Mouse (Mus musculus) MEL (cell line): ENCODE results near the gene P4ha1. TPM values are rescaled to one million over a fixed set of nuclear protein-coding genes. Genes with fewer than 3 reads are reported as not detected.

ENCODE experiments used
- DNase-seq: peaks from one replicate; pipeline ENCODE4 v3.0.0; 2011; ENCODE audit warnings: low read depth, low spot score
- H3K27ac ChIP-seq: 2 replicates; pipeline ENCODE4 v1.5.1; 2012; ENCODE audit warnings: low read depth, mild to moderate bottlenecking, control low read depth, low read length, moderate library complexity; ENCODE audit not compliant: control insufficient read depth
- H3K27me3 ChIP-seq, 2 experiments: fragments of 150-350 bp in 1 of 2; sonication (generic) in 1 of 2; 2 replicates each; pipeline ENCODE4 v1.6.1; 2012; ENCODE audit warnings: low read length in 2 of 2, mild to moderate bottlenecking in 2 of 2, improper control_type of control experiment in 1 of 2, moderate library complexity in 1 of 2; ENCODE audit not compliant: insufficient read depth in 2 of 2, control insufficient read depth in 1 of 2
- H3K36me3 ChIP-seq, 2 experiments: 2 replicates each; pipeline ENCODE4 v1.6.1; 2012 to 2014; ENCODE audit warnings: low read length in 2 of 2, improper control_type of control experiment in 1 of 2, inconsistent platforms in 1 of 2, mild to moderate bottlenecking in 1 of 2; ENCODE audit not compliant: insufficient read depth in 2 of 2, control insufficient read depth in 1 of 2
- H3K4me1 ChIP-seq, 2 experiments: fragments of 150-350 bp in 1 of 2; sonication (generic) in 1 of 2; 2 replicates each; pipeline ENCODE4 v1.6.1; 2012; ENCODE audit warnings: low read length in 2 of 2, improper control_type of control experiment in 1 of 2, mild to moderate bottlenecking in 1 of 2; ENCODE audit not compliant: insufficient read depth in 2 of 2, control insufficient read depth in 1 of 2
- H3K4me3 ChIP-seq, 2 experiments: fragments of 150-350 bp in 1 of 2; sonication (generic) in 1 of 2; 2 replicates each; pipeline ENCODE4 v1.5.1; 2012; ENCODE audit warnings: low read depth in 2 of 2, low read length in 2 of 2, mild to moderate bottlenecking in 2 of 2, moderate library complexity in 2 of 2, control low read depth in 1 of 2, improper control_type of control experiment in 1 of 2; ENCODE audit not compliant: control insufficient read depth in 1 of 2, insufficient read depth in 1 of 2
- H3K79me2 ChIP-seq: 2 replicates; pipeline ENCODE4 v1.6.1; 2012; ENCODE audit warnings: mild to moderate bottlenecking, low read length, moderate library complexity; ENCODE audit not compliant: control insufficient read depth, poor library complexity, insufficient read depth
- H3K9ac ChIP-seq: 2 replicates; pipeline ENCODE4 v1.6.1; 2012; ENCODE audit warnings: low read depth, mild to moderate bottlenecking, control low read depth, low read length, moderate library complexity; ENCODE audit not compliant: control insufficient read depth, poor library complexity, severe bottlenecking
- H3K9me3 ChIP-seq: fragments of 150-350 bp; sonication (generic); replicated peaks from 2 replicates; pipeline ENCODE4 v1.6.1; 2012; ENCODE audit warnings: mild to moderate bottlenecking, low read length, improper control_type of control experiment, moderate library complexity; ENCODE audit not compliant: insufficient read depth
- BHLHE40 ChIP-seq: IDR thresholded peaks from 2 replicates; pipeline ENCODE4 v1.6.1; 2012; ENCODE audit warnings: low read depth, mild to moderate bottlenecking, inconsistent platforms, low read length, improper control_type of control experiment, borderline replicate concordance
- CHD1 ChIP-seq: IDR thresholded peaks from 2 replicates; pipeline ENCODE4 v1.6.1; 2012; ENCODE audit warnings: low read depth, mild to moderate bottlenecking, inconsistent platforms, low read length, improper control_type of control experiment
- CHD2 ChIP-seq: IDR thresholded peaks from 2 replicates; pipeline ENCODE4 v1.6.1; 2011; ENCODE audit warnings: low read length, improper control_type of control experiment
- CTCF ChIP-seq, 3 experiments: IDR thresholded peaks in 2 of 3; conservative IDR thresholded peaks in 1 of 3; 2 replicates each; pipeline ENCODE4 v1.5.1; 2011 to 2012; ENCODE audit warnings: low read length in 3 of 3, low read depth in 2 of 3, mild to moderate bottlenecking in 2 of 3, improper control_type of control experiment in 1 of 3, inconsistent platforms in 1 of 3, mixed read lengths in 1 of 3, moderate library complexity in 1 of 3; ENCODE audit not compliant: control insufficient read depth in 1 of 3, insufficient read depth in 1 of 3, poor library complexity in 1 of 3, severe bottlenecking in 1 of 3
- E2F4 ChIP-seq: IDR thresholded peaks from 2 replicates; pipeline ENCODE4 v1.6.1; 2011; ENCODE audit warnings: low read depth, low read length, improper control_type of control experiment, borderline replicate concordance
- ELF1 ChIP-seq: IDR thresholded peaks from 2 replicates; pipeline ENCODE4 v1.6.1; 2014; ENCODE audit warnings: low read depth, mild to moderate bottlenecking, inconsistent platforms, low read length, improper control_type of control experiment, moderate library complexity
- GABPA ChIP-seq: IDR thresholded peaks from 2 replicates; pipeline ENCODE4 v1.6.1; 2012; ENCODE audit warnings: low read depth, mild to moderate bottlenecking, inconsistent platforms, low read length, improper control_type of control experiment, moderate library complexity
- JUND ChIP-seq: IDR thresholded peaks from 2 replicates; pipeline ENCODE4 v1.6.1; 2011; ENCODE audit warnings: low read depth, mild to moderate bottlenecking, improper control_type of control experiment, low read length
- KAT2A ChIP-seq: conservative IDR thresholded peaks from 2 replicates; pipeline ENCODE4 v1.6.1; 2012; ENCODE audit warnings: low read depth, low read length, improper control_type of control experiment, inconsistent platforms
- MAFK ChIP-seq: IDR thresholded peaks from 2 replicates; pipeline ENCODE4 v1.6.1; 2011; ENCODE audit warnings: low read depth, mild to moderate bottlenecking, low read length, improper control_type of control experiment, borderline replicate concordance
- MXI1 ChIP-seq: IDR thresholded peaks from 2 replicates; pipeline ENCODE4 v1.6.1; 2011; ENCODE audit warnings: mild to moderate bottlenecking, low read depth, low read length, improper control_type of control experiment
- MYC ChIP-seq: IDR thresholded peaks from 2 replicates; pipeline ENCODE4 v1.6.1; 2011; ENCODE audit warnings: low read depth, mild to moderate bottlenecking, low read length, improper control_type of control experiment, moderate library complexity
- POLR2A ChIP-seq, 2 experiments: IDR thresholded peaks; 2 replicates each; pipeline ENCODE4 v1.6.1; 2011 to 2012; ENCODE audit warnings: low read length in 2 of 2, mild to moderate bottlenecking in 2 of 2, control low read depth in 1 of 2, improper control_type of control experiment in 1 of 2, low read depth in 1 of 2, moderate library complexity in 1 of 2; ENCODE audit not compliant: control insufficient read depth in 1 of 2, insufficient read depth in 1 of 2, poor library complexity in 1 of 2
- RCOR1 ChIP-seq: IDR thresholded peaks from 2 replicates; pipeline ENCODE4 v1.6.1; 2012; ENCODE audit warnings: low read depth, mild to moderate bottlenecking, inconsistent platforms, low read length, improper control_type of control experiment
- SIN3A ChIP-seq: IDR thresholded peaks from 2 replicates; pipeline ENCODE4 v1.6.1; 2012; ENCODE audit warnings: low read length, improper control_type of control experiment, inconsistent platforms
- TBP ChIP-seq: IDR thresholded peaks from 2 replicates; pipeline ENCODE4 v1.8.0; 2011; ENCODE audit warnings: low read depth, low read length, improper control_type of control experiment
- USF1 ChIP-seq: IDR thresholded peaks from 2 replicates; pipeline ENCODE4 v1.6.1; 2014; ENCODE audit warnings: low read depth, mild to moderate bottlenecking, inconsistent platforms, low read length, improper control_type of control experiment, moderate library complexity
- USF2 ChIP-seq, 2 experiments: IDR thresholded peaks; 2 replicates each; pipeline ENCODE4 v1.6.1; 2011 to 2012; ENCODE audit warnings: improper control_type of control experiment in 2 of 2, low read length in 2 of 2, borderline replicate concordance in 1 of 2, inconsistent platforms in 1 of 2, low read depth in 1 of 2, mild to moderate bottlenecking in 1 of 2; ENCODE audit not compliant: insufficient read depth in 1 of 2
- ZNF384 ChIP-seq: IDR thresholded peaks from 2 replicates; pipeline ENCODE4 v1.6.1; 2012; ENCODE audit warnings: low read depth, mild to moderate bottlenecking, inconsistent platforms, low read length, improper control_type of control experiment
- polyA plus RNA-seq, 2 experiments: library from polyadenylated mRNA; stranded (reverse) in 1 of 2; unstranded in 1 of 2; fragments of >175 nt in 1 of 2; fragments of >200 nt in 1 of 2; gene quantifications; 2 replicates each; pipeline versions ENCODE4 v1.2.1 to v1.2.4; 2012; ENCODE audit warnings: low replicate concordance in 2 of 2, low read depth in 1 of 2; ENCODE audit not compliant: insufficient read length in 2 of 2, insufficient read depth in 1 of 2, missing spikeins in 1 of 2
- total RNA-seq: library from RNA; depleted of rRNA; stranded (reverse); fragments of 300-350 nt; gene quantifications from 2 replicates; pipeline ENCODE4 v1.2.3, GENCODE M21; 2012

P4ha1 gene
- total and polyA plus RNA-seq, 3 experiments = 18.9 to 50.2 TPM; not detected in 1

- no peaks in the 10 kb centered on the region for H3K9me3 ChIP-seq
- no peaks in the 10 kb centered on the region for H3K27me3 ChIP-seq
- no peaks in the 10 kb centered on the region for H3K79me2 ChIP-seq
- H3K9ac ChIP-seq = no peak overlapping the region
- TF ChIP-seq POLR2A (IDR thresholded peaks at IDR 0.05; ENCODE audit: control insufficient read depth in 1 of 2, insufficient read depth in 1 of 2, low read depth in 1 of 2, low read length in 2 of 2, poor library complexity in 1 of 2) (no peak), CHD1 (no peak), USF2 (IDR thresholded peaks at IDR 0.05; ENCODE audit: borderline replicate concordance in 1 of 2, insufficient read depth in 1 of 2, low read depth in 1 of 2, low read length in 2 of 2) (no peak), E2F4 (no peak), MXI1 (no peak), ELF1 (no peak), CHD2 (no peak), USF1 (no peak), CTCF (IDR thresholded peaks at IDR 0.05 in 2 of 3, conservative IDR thresholded peaks at IDR 0.05 in 1 of 3; ENCODE audit: control insufficient read depth in 1 of 3, insufficient read depth in 1 of 3, low read depth in 2 of 3, low read length in 3 of 3, poor library complexity in 1 of 3, severe bottlenecking in 1 of 3) (no peak), JUND (no peak), BHLHE40 (no peak), MAFK (no peak), SIN3A (no peak), KAT2A (no peak), ZNF384 (no peak), GABPA (no peak)
- H3K4me3 ChIP-seq = no peak overlapping the region
- no peak for DNase-seq
- H3K36me3 ChIP-seq = peaks cover 0 to 7% of the 10 kb centered on the region in 2 experiments; a peak in 3 of 4 replicates
- H3K4me1 ChIP-seq = peaks cover 2 to 7% of the 10 kb centered on the region in 2 experiments; a peak in 2 of 4 replicates
- H3K27ac ChIP-seq = no peak overlapping the region
Observed at GRCm38 (mm10) chr10:59386951-59387350, 63.9 kb downstream of the P4ha1 start.

- H3K9ac ChIP-seq = no peak overlapping the region
- H3K79me2 ChIP-seq = no peaks in the 10 kb centered on the region
Observed at GRCm38 (mm10) chr10:59389652-59390051, 66.6 kb downstream of the P4ha1 start.

More at GRCm38 (mm10) chr10:59389652-59390051, 66.6 kb downstream of the P4ha1 start:
- no peak for DNase-seq
- TF ChIP-seq TBP (no peak), MXI1 (no peak), MYC (no peak), SIN3A (no peak), E2F4 (no peak), RCOR1 (no peak)
- H3K4me3 ChIP-seq = no peak overlapping the region
- H3K27me3 ChIP-seq = no peaks in the 10 kb centered on the region
- H3K4me1 ChIP-seq = peaks cover 8 to 17% of the 10 kb centered on the region in 2 experiments
- peaks cover 0 to 14% of the 10 kb centered on the region in 2 experiments; a peak in 3 of 4 replicates for H3K36me3 ChIP-seq
- H3K27ac ChIP-seq = no peak overlapping the region
- no peaks in the 10 kb centered on the region for H3K9me3 ChIP-seq
